Comparison of ENCODE assay signal across 27 mouse cellular contexts in genomic region chr10:6728469-6728868, GRCm38 (mm10). TPM values are rescaled to one million over a fixed set of nuclear protein-coding genes. Genes with fewer than 3 reads are reported as not detected.
DNase-seq lines count a peak whose midpoint lies in the region; ATAC-seq and TF ChIP-seq lines count a peak whose summit lies in the region.
"Had no signal": no experiment of that assay in that cellular context is flagged by ENCODE, and none has a peak within 500 bp of the region (broad histone marks: within the 10 kb centered on the region; RNA-seq: fewer than 3 reads in every experiment).

No protein-coding gene starts in this region.

- no peak overlapping the region for H3K4me2 ChIP-seq in hindbrain, postnatal 0 days (ENCODE audit: low read depth, low read length)
- no peak overlapping the region for H3K4me2 ChIP-seq in hindbrain, embryonic 12.5 days (replicated peaks)
- H3K4me2 ChIP-seq: forebrain, embryonic 13.5 days; hindbrain, embryonic 15.5 days; limb, embryonic 13.5 days; midbrain, embryonic 13.5 days; neural tube, embryonic 15.5 days; stomach, embryonic 15.5 days had no signal

- TF ChIP-seq RAD21 in MEL (IDR thresholded peaks at IDR 0.05; ENCODE audit: low read depth, low read length) = no peak

- H3K9me3 ChIP-seq in hindbrain, postnatal 0 days (ENCODE audit: low read length) = no peaks in the 10 kb centered on the region
- 0 out of 2 replicates have a peak, but pooled peaks cover 2% of the 10 kb centered on the region for H3K9me3 ChIP-seq in hindbrain, embryonic 12.5 days (replicated peaks)
- no peaks in the 10 kb centered on the region for H3K9me3 ChIP-seq in MEL (replicated peaks; ENCODE audit: insufficient read depth, low read length)
- H3K9me3 ChIP-seq: forebrain, embryonic 13.5 days; hindbrain, embryonic 15.5 days; limb, embryonic 13.5 days; midbrain, embryonic 13.5 days; neural tube, embryonic 15.5 days; stomach, embryonic 15.5 days had no signal

- H3K27ac ChIP-seq in hindbrain, postnatal 0 days = no peak overlapping the region
- no peak overlapping the region for H3K27ac ChIP-seq in hindbrain, embryonic 12.5 days
- H3K27ac ChIP-seq in MEL (ENCODE audit: control insufficient read depth, low read depth, low read length) = no peak overlapping the region
- H3K27ac ChIP-seq: forebrain, embryonic 13.5 days; heart, embryonic 10.5 days; hindbrain, embryonic 15.5 days; limb, embryonic 13.5 days; macrophage; midbrain, embryonic 13.5 days; neural tube, embryonic 15.5 days; stomach, embryonic 15.5 days had no signal

- 90% methylated on average over 3 of the region's 3 CpGs for WGBS in hindbrain, postnatal 0 days
- WGBS in hindbrain, embryonic 12.5 days = 92% methylated on average over 3 of the region's 3 CpGs

- no peak for TF ChIP-seq EP300 in MEL (IDR thresholded peaks at IDR 0.05; ENCODE audit: low read depth in 1 of 2, low read length in 2 of 2)

- no peaks in the 10 kb centered on the region for H3K79me2 ChIP-seq in MEL (ENCODE audit: control insufficient read depth, insufficient read depth, low read length, poor library complexity)

- H3K4me3 ChIP-seq in hindbrain, postnatal 0 days (ENCODE audit: low read length) = no peak overlapping the region
- H3K4me3 ChIP-seq in hindbrain, embryonic 12.5 days = no peak overlapping the region
- H3K4me3 ChIP-seq in MEL (ENCODE audit: control insufficient read depth in 1 of 2, insufficient read depth in 1 of 2, low read depth in 2 of 2, low read length in 2 of 2) = no peak overlapping the region
- H3K4me3 ChIP-seq: forebrain, embryonic 13.5 days; heart, embryonic 10.5 days; hindbrain, embryonic 15.5 days; limb, embryonic 13.5 days; midbrain, embryonic 13.5 days; myocyte; neural tube, embryonic 15.5 days; stomach, embryonic 15.5 days had no signal

- no peak for TF ChIP-seq POLR2A in MEL (IDR thresholded peaks at IDR 0.05; ENCODE audit: control insufficient read depth in 1 of 2, insufficient read depth in 1 of 2, low read depth in 1 of 2, low read length in 2 of 2, poor library complexity in 1 of 2)

- H3K27me3 ChIP-seq in hindbrain, postnatal 0 days (ENCODE audit: insufficient read depth, low read length) = no peaks in the 10 kb centered on the region
- no peaks in the 10 kb centered on the region for H3K27me3 ChIP-seq in hindbrain, embryonic 12.5 days
- H3K27me3 ChIP-seq in MEL (ENCODE audit: control insufficient read depth in 1 of 2, insufficient read depth in 2 of 2, low read length in 2 of 2) = no peaks in the 10 kb centered on the region
- H3K27me3 ChIP-seq: forebrain, embryonic 13.5 days; hindbrain, embryonic 15.5 days; limb, embryonic 13.5 days; midbrain, embryonic 13.5 days; neural tube, embryonic 15.5 days; stomach, embryonic 15.5 days had no signal

- no peaks in the 10 kb centered on the region for H3K4me1 ChIP-seq in hindbrain, postnatal 0 days (ENCODE audit: insufficient read depth, low read length)
- no peaks in the 10 kb centered on the region for H3K4me1 ChIP-seq in hindbrain, embryonic 12.5 days
- no peaks in the 10 kb centered on the region for H3K4me1 ChIP-seq in MEL (ENCODE audit: control insufficient read depth in 1 of 2, insufficient read depth in 2 of 2, low read length in 2 of 2)
- H3K4me1 ChIP-seq: forebrain, embryonic 13.5 days; heart, embryonic 10.5 days; hindbrain, embryonic 15.5 days; limb, embryonic 13.5 days; midbrain, embryonic 13.5 days; neural tube, embryonic 15.5 days; stomach, embryonic 15.5 days had no signal

- no peak for DNase-seq in hindbrain, postnatal 0 days (ENCODE audit: low spot score)
- peak; percentile 11 for DNase-seq in right cerebral cortex, postnatal 4 days
- DNase-seq in right cerebral cortex, adult 18-20 months = no peak
- peak; percentile 11 for DNase-seq in MEL (ENCODE audit: low read depth, low spot score)
- no peak for DNase-seq in ovary, postnatal 10 days (ENCODE audit: low spot score)
- no peak for DNase-seq in lung, postnatal 25 days (ENCODE audit: low spot score)
- DNase-seq: embryo, embryonic 11 days; heart, postnatal 14 days; kidney, adult 11 months; kidney, postnatal 10 days; lung, adult 18-20 months; retina, postnatal 1 day; spleen, adult 18-20 months; thymus, postnatal 25 days had no signal

- no peaks in the 10 kb centered on the region for H3K36me3 ChIP-seq in hindbrain, postnatal 0 days (ENCODE audit: insufficient read depth, low read length)
- H3K36me3 ChIP-seq in hindbrain, embryonic 12.5 days = no peaks in the 10 kb centered on the region
- H3K36me3 ChIP-seq in MEL (ENCODE audit: control insufficient read depth in 1 of 2, insufficient read depth in 2 of 2, low read length in 2 of 2) = no peaks in the 10 kb centered on the region
- H3K36me3 ChIP-seq: heart, embryonic 10.5 days; hindbrain, embryonic 15.5 days; limb, embryonic 13.5 days; midbrain, embryonic 13.5 days; neural tube, embryonic 15.5 days; stomach, embryonic 15.5 days had no signal

- peak; percentile 17; the same call in 1 of the 2 replicates for TF ChIP-seq CTCF in hindbrain, postnatal 0 days (IDR thresholded peaks at IDR 0.05; ENCODE audit: low read depth)
- TF ChIP-seq CTCF in MEL (IDR thresholded peaks at IDR 0.05 in 2 of 3, conservative IDR thresholded peaks at IDR 0.05 in 1 of 3; ENCODE audit: control insufficient read depth in 1 of 3, insufficient read depth in 1 of 3, low read depth in 2 of 3, low read length in 3 of 3, poor library complexity in 1 of 3, severe bottlenecking in 1 of 3) = peak; percentile 22 to 47 (median 40); a peak in 5 of 6 replicates

- ATAC-seq in hindbrain, postnatal 0 days = no peak
- ATAC-seq in hindbrain, embryonic 12.5 days (ENCODE audit: low FRiP score) = no peak
- ATAC-seq: forebrain, embryonic 13.5 days; midbrain, embryonic 13.5 days had no signal

- H3K9ac ChIP-seq in hindbrain, postnatal 0 days (replicated peaks; ENCODE audit: low read length) = no peak overlapping the region
- H3K9ac ChIP-seq in hindbrain, embryonic 12.5 days = no peak overlapping the region
- no peak overlapping the region for H3K9ac ChIP-seq in MEL (ENCODE audit: control insufficient read depth, low read depth, low read length, poor library complexity, severe bottlenecking)
- H3K9ac ChIP-seq: forebrain, embryonic 13.5 days; hindbrain, embryonic 15.5 days; limb, embryonic 13.5 days; midbrain, embryonic 13.5 days; neural tube, embryonic 15.5 days; stomach, embryonic 15.5 days had no signal

TF ChIP-seq in MEL, 35 proteins besides CTCF, POLR2A, EP300 and RAD21:
- TF ChIP-seq NRF1 (IDR thresholded peaks at IDR 0.05; ENCODE audit: insufficient read depth, low read depth, low read length, poor library complexity, severe bottlenecking) (no peak), SMC3 (IDR thresholded peaks at IDR 0.05; ENCODE audit: low read depth, low read length) (peak; percentile 12; the same call in 1 of the 2 replicates)

RNA-seq across cellular contexts. Expression of gene Oprm1, which starts 29.8 kb away (rescaled TPM):
- 12.4 and 13.8 TPM in 2 replicates for total RNA-seq in hindbrain, postnatal 0 days (2014; rRNA removed)
- 2.1 and 2.2 TPM in 2 replicates for polyA plus RNA-seq in hindbrain, postnatal 0 days (2015; fragmentation: Nextera tagmentation; extraction: Ambion mirVana)
- polyA plus RNA-seq in hindbrain, embryonic 12.5 days (2016; fragmentation: Nextera tagmentation; extraction: Ambion mirVana) = 0.56 and 1.1 TPM in 2 replicates
- not detected in 2 replicates for total RNA-seq in MEL (2012; rRNA removed)
- polyA plus RNA-seq in MEL (2012; ENCODE audit: insufficient read depth in 1 of 2, insufficient read length in 2 of 2, low read depth in 1 of 2, low replicate concordance in 2 of 2, missing spikeins in 1 of 2) = not detected
- total RNA-seq: gastrocnemius, postnatal 4 days; heart, postnatal 14 days had no signal
- polyA plus RNA-seq: C2C12; heart, embryonic 10.5 days; limb, embryonic 13.5 days; macrophage; myocyte had no signal

RNA-seq across cellular contexts. Expression of gene Gm10945, which starts 33.1 kb away (rescaled TPM):
- not detected in 2 replicates for total RNA-seq in hindbrain, postnatal 0 days (2014; rRNA removed)
- not detected in 2 replicates for polyA plus RNA-seq in hindbrain, postnatal 0 days (2015; fragmentation: Nextera tagmentation; extraction: Ambion mirVana)
- polyA plus RNA-seq in hindbrain, embryonic 12.5 days (2016; fragmentation: Nextera tagmentation; extraction: Ambion mirVana) = not detected in 2 replicates
- total RNA-seq in MEL (2012; rRNA removed) = not detected in 2 replicates
- polyA plus RNA-seq in MEL (2012; ENCODE audit: insufficient read depth in 1 of 2, insufficient read length in 2 of 2, low read depth in 1 of 2, low replicate concordance in 2 of 2, missing spikeins in 1 of 2) = not detected
- total RNA-seq: adrenal gland, adult 18-20 months; gastrocnemius, postnatal 4 days; heart, postnatal 14 days had no signal
- polyA plus RNA-seq: C2C12; forebrain, embryonic 13.5 days; heart, embryonic 10.5 days; hindbrain, embryonic 15.5 days; limb, embryonic 13.5 days; macrophage; midbrain, embryonic 13.5 days; myocyte; neural tube, embryonic 15.5 days; stomach, embryonic 15.5 days had no signal

Comparison
In these comparisons a context has a peak if more than half of its experiments do, and no peak if none do; other contexts are left out.
1. DNase-seq: peak in right cerebral cortex, postnatal 4 days (single experiment) and MEL (single experiment); none in hindbrain, postnatal 0 days (single experiment), right cerebral cortex, adult 18-20 months (single experiment), ovary, postnatal 10 days (single experiment) and lung, postnatal 25 days (single experiment).